Mouse (Mus musculus): ENCODE results near the gene Kat2b. TPM values are rescaled to one million over a fixed set of nuclear protein-coding genes. Genes with fewer than 3 reads are reported as not detected.
"Not testable (repeated sequence)": the region's sequence is repeated elsewhere in the genome, so short reads cannot be mapped to it uniquely, and the experiment has no call there.

Kat2b gene
- 6.0 and 6.2 TPM in 2 replicates for polyA plus RNA-seq (2015; fragmentation: Nextera tagmentation; extraction: Ambion mirVana)

GRCm38 (mm10) chr17:53566161-53566918, at the start of gene Kat2b:
Gene Kat2b, plus strand, starts transcription at chr17:53566861.
- ATAC-seq = no peak
- WGBS = under 1% methylated on average over 20 of the region's 20 CpGs

GRCm38 (mm10) chr17:53519364-53519763, 47.3 kb upstream of the Kat2b start:
- no peaks in the 10 kb centered on the region for H3K27me3 ChIP-seq (replicated peaks; ENCODE audit: control insufficient read depth, insufficient read depth, low read length)
- no peaks in the 10 kb centered on the region; the same call in 1 of the 2 replicates for H3K36me3 ChIP-seq (ENCODE audit: control insufficient read depth, insufficient read depth)
- H3K4me3 ChIP-seq (replicated peaks; ENCODE audit: low read length) = no peak overlapping the region
- H3K4me1 ChIP-seq (replicated peaks; ENCODE audit: control insufficient read depth, insufficient read depth, low read length) = no peaks in the 10 kb centered on the region
- H3K9ac ChIP-seq (replicated peaks; ENCODE audit: low read depth, low read length) = no peak overlapping the region
- H3K27ac ChIP-seq (ENCODE audit: low read length) = no peak overlapping the region
- H3K4me2 ChIP-seq (ENCODE audit: low read length) = no peak overlapping the region
- 0 out of 2 replicates have a peak, but pooled peaks cover 2% of the 10 kb centered on the region for H3K9me3 ChIP-seq (ENCODE audit: control insufficient read depth, low read length)
- no peak for ATAC-seq

More at GRCm38 (mm10) chr17:53566161-53566918, at the start of gene Kat2b:
- H3K9ac ChIP-seq (replicated peaks; ENCODE audit: low read depth, low read length) = peak within 1 kb of the TSS; percentile 94
- H3K36me3 ChIP-seq (ENCODE audit: control insufficient read depth, insufficient read depth) = no peaks in the 10 kb centered on the region
- peaks cover 29% of the 10 kb centered on the region for H3K4me1 ChIP-seq (replicated peaks; ENCODE audit: control insufficient read depth, insufficient read depth, low read length)
- H3K27ac ChIP-seq (ENCODE audit: low read length) = peak within 1 kb of the TSS; percentile 96
- H3K4me3 ChIP-seq (replicated peaks; ENCODE audit: low read length) = peak within 1 kb of the TSS; percentile 91
- H3K9me3 ChIP-seq (ENCODE audit: control insufficient read depth, low read length) = no peaks in the 10 kb centered on the region
- no peaks in the 10 kb centered on the region for H3K27me3 ChIP-seq (replicated peaks; ENCODE audit: control insufficient read depth, insufficient read depth, low read length)
- peak within 1 kb of the TSS; percentile 88 for H3K4me2 ChIP-seq (ENCODE audit: low read length)

GRCm38 (mm10) chr17:53520509-53520908, 46.2 kb upstream of the Kat2b start:
- no peak overlapping the region for H3K4me3 ChIP-seq (replicated peaks; ENCODE audit: low read length)
- H3K36me3 ChIP-seq (ENCODE audit: control insufficient read depth, insufficient read depth) = no peaks in the 10 kb centered on the region; the same call in 1 of the 2 replicates
- no peak for ATAC-seq
- H3K27me3 ChIP-seq (replicated peaks; ENCODE audit: control insufficient read depth, insufficient read depth, low read length) = no peaks in the 10 kb centered on the region
- no peak overlapping the region for H3K27ac ChIP-seq (ENCODE audit: low read length)
- no peak overlapping the region for H3K4me2 ChIP-seq (ENCODE audit: low read length)
- 0 out of 2 replicates have a peak, but pooled peaks cover 2% of the 10 kb centered on the region for H3K9me3 ChIP-seq (ENCODE audit: control insufficient read depth, low read length)
- no peaks in the 10 kb centered on the region for H3K4me1 ChIP-seq (replicated peaks; ENCODE audit: control insufficient read depth, insufficient read depth, low read length)
- H3K9ac ChIP-seq (replicated peaks; ENCODE audit: low read depth, low read length) = no peak overlapping the region

- no peaks in the 10 kb centered on the region for H3K4me1 ChIP-seq (replicated peaks; ENCODE audit: control insufficient read depth, insufficient read depth, low read length)
- H3K9me3 ChIP-seq (ENCODE audit: control insufficient read depth, low read length) = no peaks in the 10 kb centered on the region
- no peaks in the 10 kb centered on the region for H3K36me3 ChIP-seq (ENCODE audit: control insufficient read depth, insufficient read depth)
- WGBS = 91% methylated on average over 2 of the region's 2 CpGs
- H3K9ac ChIP-seq (replicated peaks; ENCODE audit: low read depth, low read length) = no peak overlapping the region
- no peak for ATAC-seq
- no peaks in the 10 kb centered on the region for H3K27me3 ChIP-seq (replicated peaks; ENCODE audit: control insufficient read depth, insufficient read depth, low read length)
- H3K4me3 ChIP-seq (replicated peaks; ENCODE audit: low read length) = no peak overlapping the region
- H3K4me2 ChIP-seq (ENCODE audit: low read length) = no peak overlapping the region
- H3K27ac ChIP-seq (ENCODE audit: low read length) = no peak overlapping the region
These were observed 38.6 kb upstream of the Kat2b start for GRCm38 (mm10) chr17:53528034-53528433.

- no peak overlapping the region for H3K27ac ChIP-seq (ENCODE audit: low read length)
- 68% methylated on average over 2 of the region's 2 CpGs for WGBS
- ATAC-seq = no peak
- no peak overlapping the region for H3K4me2 ChIP-seq (ENCODE audit: low read length)
- H3K36me3 ChIP-seq (ENCODE audit: control insufficient read depth, insufficient read depth) = no peaks in the 10 kb centered on the region
- no peaks in the 10 kb centered on the region for H3K9me3 ChIP-seq (ENCODE audit: control insufficient read depth, low read length)
- no peaks in the 10 kb centered on the region for H3K4me1 ChIP-seq (replicated peaks; ENCODE audit: control insufficient read depth, insufficient read depth, low read length)
- H3K4me3 ChIP-seq (replicated peaks; ENCODE audit: low read length) = no peak overlapping the region
- no peak overlapping the region for H3K9ac ChIP-seq (replicated peaks; ENCODE audit: low read depth, low read length)
- H3K27me3 ChIP-seq (replicated peaks; ENCODE audit: control insufficient read depth, insufficient read depth, low read length) = no peaks in the 10 kb centered on the region
These were observed 35.5 kb upstream of the Kat2b start for GRCm38 (mm10) chr17:53531160-53531559.

- no peaks in the 10 kb centered on the region for H3K36me3 ChIP-seq (ENCODE audit: control insufficient read depth, insufficient read depth)
- no peak overlapping the region for H3K9ac ChIP-seq (replicated peaks; ENCODE audit: low read depth, low read length)
- no peak overlapping the region for H3K4me3 ChIP-seq (replicated peaks; ENCODE audit: low read length)
- H3K27ac ChIP-seq (ENCODE audit: low read length) = no peak overlapping the region
- WGBS = 74% methylated on average over 2 of the region's 2 CpGs
- H3K4me1 ChIP-seq (replicated peaks; ENCODE audit: control insufficient read depth, insufficient read depth, low read length) = no peaks in the 10 kb centered on the region
- H3K4me2 ChIP-seq (ENCODE audit: low read length) = no peak overlapping the region
- ATAC-seq = no peak
- H3K27me3 ChIP-seq (replicated peaks; ENCODE audit: control insufficient read depth, insufficient read depth, low read length) = no peaks in the 10 kb centered on the region
- H3K9me3 ChIP-seq (ENCODE audit: control insufficient read depth, low read length) = no peaks in the 10 kb centered on the region
These were observed 34.2 kb upstream of the Kat2b start for GRCm38 (mm10) chr17:53532425-53532824.

- not testable (repeated sequence) for H3K9ac ChIP-seq (replicated peaks; ENCODE audit: low read depth, low read length); H3K9me3 ChIP-seq (ENCODE audit: control insufficient read depth, low read length); H3K4me3 ChIP-seq (replicated peaks; ENCODE audit: low read length); ATAC-seq; H3K4me1 ChIP-seq (replicated peaks; ENCODE audit: control insufficient read depth, insufficient read depth, low read length); H3K36me3 ChIP-seq (ENCODE audit: control insufficient read depth, insufficient read depth); H3K27ac ChIP-seq (ENCODE audit: low read length); H3K4me2 ChIP-seq (ENCODE audit: low read length); H3K27me3 ChIP-seq (replicated peaks; ENCODE audit: control insufficient read depth, insufficient read depth, low read length)
- 76% methylated on average over 2 of the region's 2 CpGs for WGBS
These were observed 27.3 kb upstream of the Kat2b start, which contains the start of gene Pp2d1 for GRCm38 (mm10) chr17:53539351-53539750. Gene Pp2d1, minus strand, starts transcription at chr17:53539451.

- WGBS = over 99% methylated on average over 4 of the region's 4 CpGs
- Histone ChIP-seq H3K9ac (replicated peaks; ENCODE audit: low read depth, low read length) (no peak overlapping the region), H3K4me3 (replicated peaks; ENCODE audit: low read length) (no peak overlapping the region), H3K27ac (ENCODE audit: low read length) (no peak overlapping the region), H3K36me3 (ENCODE audit: control insufficient read depth, insufficient read depth) (no peaks in the 10 kb centered on the region), H3K9me3 (ENCODE audit: control insufficient read depth, low read length) (no peaks in the 10 kb centered on the region), H3K4me1 (replicated peaks; ENCODE audit: control insufficient read depth, insufficient read depth, low read length) (peaks cover 4% of the 10 kb centered on the region; the same call in 1 of the 2 replicates), H3K27me3 (replicated peaks; ENCODE audit: control insufficient read depth, insufficient read depth, low read length) (no peaks in the 10 kb centered on the region), H3K4me2 (ENCODE audit: low read length) (no peak overlapping the region)
- ATAC-seq = no peak
These were observed 24.1 kb upstream of the Kat2b start for GRCm38 (mm10) chr17:53542536-53542935.

GRCm38 (mm10) chr17:53543591-53544324, 22.9 kb upstream of the Kat2b start:
- H3K27ac ChIP-seq (ENCODE audit: low read length) = no peak overlapping the region
- no peak overlapping the region for H3K4me2 ChIP-seq (ENCODE audit: low read length)
- H3K4me3 ChIP-seq (replicated peaks; ENCODE audit: low read length) = no peak overlapping the region
- H3K27me3 ChIP-seq (replicated peaks; ENCODE audit: control insufficient read depth, insufficient read depth, low read length) = no peaks in the 10 kb centered on the region
- peaks cover 4% of the 10 kb centered on the region; the same call in 1 of the 2 replicates for H3K4me1 ChIP-seq (replicated peaks; ENCODE audit: control insufficient read depth, insufficient read depth, low read length)
- no peak overlapping the region for H3K9ac ChIP-seq (replicated peaks; ENCODE audit: low read depth, low read length)
- no peaks in the 10 kb centered on the region for H3K36me3 ChIP-seq (ENCODE audit: control insufficient read depth, insufficient read depth)
- H3K9me3 ChIP-seq (ENCODE audit: control insufficient read depth, low read length) = no peaks in the 10 kb centered on the region
- ATAC-seq = peak; percentile 62
- WGBS = 40% methylated on average over 9 of the region's 9 CpGs

Data from forebrain, embryonic 16.5 days (tissue).